Mouse (Mus musculus) hindbrain, embryonic 12.5 days (tissue): ENCODE results near the gene Rpp21. TPM values are rescaled to one million over a fixed set of nuclear protein-coding genes. Genes with fewer than 3 reads are reported as not detected.
A peak's percentile ranks its signal among the peaks of the same experiment; 100 is the strongest.

Source experiments
- ATAC-seq: fragments of 200-750 bp; cut with Nextera tagmentation; 2 replicates; pipeline ENCODE4 v1.8.0; 2017; ENCODE audit warnings: moderate TSS enrichment; ENCODE audit not compliant: low FRiP score
- H3K27ac ChIP-seq: fragments of 300-500 bp; sonication (generic); 2 replicates; pipeline ENCODE4 v1.5.1; 2016; ENCODE audit warnings: mild to moderate bottlenecking
- H3K27me3 ChIP-seq: fragments of 300-500 bp; sonication (generic); 2 replicates; pipeline ENCODE4 v1.6.1; 2016; ENCODE audit warnings: mild to moderate bottlenecking
- H3K36me3 ChIP-seq: fragments of 300-500 bp; sonication (generic); 2 replicates; pipeline ENCODE4 v1.6.1; 2016; ENCODE audit warnings: mild to moderate bottlenecking
- H3K4me1 ChIP-seq: fragments of 300-500 bp; sonication (generic); 2 replicates; pipeline ENCODE4 v1.6.1; 2016
- H3K4me2 ChIP-seq: fragments of 300-500 bp; sonication (generic); replicated peaks from 2 replicates; pipeline ENCODE4 v1.6.1; 2016; ENCODE audit warnings: mild to moderate bottlenecking
- H3K4me3 ChIP-seq: fragments of 300-500 bp; sonication (generic); 2 replicates; pipeline ENCODE4 v1.5.1; 2016; ENCODE audit warnings: mild to moderate bottlenecking
- H3K9ac ChIP-seq: fragments of 300-500 bp; sonication (generic); 2 replicates; pipeline ENCODE4 v1.6.1; 2016; ENCODE audit warnings: mild to moderate bottlenecking, moderate library complexity
- H3K9me3 ChIP-seq: fragments of 300-500 bp; sonication (generic); replicated peaks from 2 replicates; pipeline ENCODE4 v1.6.1; 2016; ENCODE audit warnings: mild to moderate bottlenecking
- WGBS: fragments of 180-500 bp; shearing (Covaris S2); methylation state at CpG from one replicate; pipeline ENCODE4 v1.1.7; 2016; 5-methylcytosine and 5-hydroxymethylcytosine counted together
- polyA plus RNA-seq: library from polyadenylated mRNA; unstranded; fragments of >200 nt; fragmentation: Nextera tagmentation; extraction: Ambion mirVana; gene quantifications from 2 replicates; pipeline ENCODE4 v1.2.1, GENCODE M21; 2016

The Rpp21 gene
- 75.5 and 89.2 TPM in 2 replicates for polyA plus RNA-seq

DNA sequence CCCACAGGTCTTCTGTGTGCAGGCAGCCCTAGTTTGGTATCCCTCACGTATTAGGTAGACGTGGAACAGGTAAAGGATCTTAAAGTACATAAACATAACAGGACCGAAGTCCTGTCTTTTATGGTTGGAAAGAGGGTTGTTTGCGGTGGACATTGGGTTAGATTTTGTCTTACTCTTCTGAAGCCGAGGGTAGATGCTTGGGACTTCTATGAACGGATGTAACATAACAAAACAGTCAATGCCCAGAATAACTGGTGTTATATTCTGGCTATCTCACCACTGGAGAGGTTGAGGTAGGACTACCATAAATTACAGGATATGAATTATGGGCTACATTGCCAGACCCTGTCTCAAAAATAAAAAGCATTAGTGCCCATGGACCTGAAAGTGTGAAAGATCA lies at the start of gene Rpp21:
TSS of gene Rpp21 (minus strand) at position 101 of the 400 bp plus-strand sequence.
- Histone ChIP-seq H3K4me3 (peak within 1 kb of the TSS; percentile 76), H3K36me3 (peaks cover 51% of the 10 kb centered on the region), H3K9me3 (no peaks in the 10 kb centered on the region), H3K4me1 (peaks cover 6% of the 10 kb centered on the region), H3K27ac (peak within 1 kb of the TSS; percentile 87), H3K27me3 (no peaks in the 10 kb centered on the region), H3K4me2 (peak within 1 kb of the TSS; percentile 52), H3K9ac (peak within 1 kb of the TSS; percentile 86)
- peak; percentile 13 for ATAC-seq
- 52% methylated on average over 6 of the region's 6 CpGs for WGBS

DNA sequence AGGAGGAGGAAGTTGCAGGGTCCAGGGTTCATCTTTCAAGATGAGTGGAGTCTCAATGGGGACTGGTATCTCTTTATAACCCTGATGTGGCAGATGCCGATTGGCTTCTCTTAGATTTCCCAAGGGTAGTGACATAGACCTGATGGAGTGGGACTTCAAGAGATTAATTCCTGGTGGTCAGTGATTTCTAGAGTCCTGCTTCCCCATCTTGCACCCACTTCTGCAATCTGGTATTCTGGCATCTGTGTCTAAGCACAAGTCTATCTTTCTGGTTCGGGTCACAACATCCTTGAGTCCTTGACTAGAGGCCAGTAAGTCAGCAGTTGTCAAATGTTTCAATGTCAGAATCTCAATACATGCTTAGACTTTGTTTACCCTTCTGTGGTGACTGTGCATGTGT lies 28.5 kb upstream of the Rpp21 start, which contains the start of gene H2-M10.2:
TSS of gene H2-M10.2 (minus strand) at position 101 of the 400 bp plus-strand sequence.
- Histone ChIP-seq H3K27me3 (no peaks in the 10 kb centered on the region), H3K4me3 (no peak within 1 kb of the TSS), H3K9me3 (peaks cover 8% of the 10 kb centered on the region), H3K36me3 (peaks cover 10% of the 10 kb centered on the region), H3K27ac (no peak within 1 kb of the TSS), H3K4me2 (no peak within 1 kb of the TSS), H3K9ac (no peak within 1 kb of the TSS), H3K4me1 (no peaks in the 10 kb centered on the region)
- 89% methylated on average over 2 of the region's 2 CpGs for WGBS
- no peak for ATAC-seq

DNA sequence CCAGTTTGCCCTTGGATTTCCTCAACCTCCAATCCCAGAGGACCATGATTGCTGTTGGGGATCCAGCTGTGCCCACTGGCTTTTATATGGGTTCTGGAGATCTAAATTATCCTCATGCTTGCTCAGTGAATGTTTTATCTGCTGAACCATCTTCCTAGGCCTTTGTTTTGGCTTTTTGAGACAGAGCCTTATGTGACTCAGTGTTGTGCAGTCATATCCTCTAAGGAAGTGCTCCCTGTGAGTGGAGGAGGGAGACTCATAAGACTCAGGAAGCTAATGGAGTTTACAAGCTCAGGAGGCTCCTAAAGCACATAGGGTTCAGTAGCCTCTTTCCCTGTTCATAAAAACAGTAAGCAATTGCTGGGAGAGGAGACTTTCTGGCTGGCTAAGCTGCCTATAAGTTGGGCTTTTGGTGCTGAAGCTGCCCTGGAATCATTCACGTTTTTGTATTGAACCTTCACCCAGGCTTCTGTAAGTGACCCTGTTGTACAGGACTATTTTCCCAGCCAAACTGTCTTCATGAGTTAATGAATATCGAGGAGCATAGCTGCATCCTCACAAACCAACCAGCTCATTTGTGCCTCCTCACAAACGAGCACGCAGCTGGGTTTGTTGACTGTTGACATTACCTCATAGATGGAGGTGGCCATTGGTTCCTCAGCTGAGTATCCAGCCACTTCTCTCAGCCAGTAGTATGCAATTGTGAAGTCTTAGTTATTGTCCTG lies 23.8 kb upstream of the Rpp21 start:
- no peaks in the 10 kb centered on the region for H3K4me1 ChIP-seq
- no peak overlapping the region for H3K9ac ChIP-seq
- no peak overlapping the region for H3K4me3 ChIP-seq
- ATAC-seq: no peak
- H3K9me3 ChIP-seq: peaks cover 10% of the 10 kb centered on the region
- H3K27me3 ChIP-seq: no peaks in the 10 kb centered on the region
- WGBS: 94% methylated on average over 4 of the region's 4 CpGs
- peaks cover 35% of the 10 kb centered on the region for H3K36me3 ChIP-seq
- H3K27ac ChIP-seq: no peak overlapping the region
- no peak overlapping the region for H3K4me2 ChIP-seq

DNA sequence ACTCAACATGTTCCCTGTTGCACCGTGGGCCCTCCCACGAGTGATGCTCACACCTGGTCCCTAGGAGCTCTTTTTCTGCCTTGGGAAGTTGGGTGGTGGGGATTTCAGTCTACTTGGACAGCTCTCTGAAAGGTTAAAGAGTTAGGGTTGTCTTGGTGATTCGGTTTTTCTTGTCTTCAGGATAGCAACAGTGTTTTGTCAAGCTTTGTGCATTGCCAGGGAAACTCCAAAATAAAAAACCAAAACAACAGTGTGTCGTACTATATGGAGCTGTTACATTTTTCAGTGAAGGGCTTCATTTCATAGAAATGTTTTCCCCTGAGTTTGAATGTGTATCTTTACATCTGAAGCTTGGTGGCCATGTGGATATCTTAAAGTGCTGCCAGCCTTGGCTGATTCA lies 16.9 kb upstream of the Rpp21 start:
- Histone ChIP-seq H3K4me3 (no peak overlapping the region), H3K36me3 (peaks cover 30% of the 10 kb centered on the region), H3K4me1 (peaks cover 29% of the 10 kb centered on the region), H3K27ac (no peak overlapping the region), H3K27me3 (no peaks in the 10 kb centered on the region), H3K9ac (no peak overlapping the region), H3K4me2 (no peak overlapping the region), H3K9me3 (no peaks in the 10 kb centered on the region)
- no peak for ATAC-seq
- WGBS: 94% methylated on average over 4 of the region's 4 CpGs

DNA sequence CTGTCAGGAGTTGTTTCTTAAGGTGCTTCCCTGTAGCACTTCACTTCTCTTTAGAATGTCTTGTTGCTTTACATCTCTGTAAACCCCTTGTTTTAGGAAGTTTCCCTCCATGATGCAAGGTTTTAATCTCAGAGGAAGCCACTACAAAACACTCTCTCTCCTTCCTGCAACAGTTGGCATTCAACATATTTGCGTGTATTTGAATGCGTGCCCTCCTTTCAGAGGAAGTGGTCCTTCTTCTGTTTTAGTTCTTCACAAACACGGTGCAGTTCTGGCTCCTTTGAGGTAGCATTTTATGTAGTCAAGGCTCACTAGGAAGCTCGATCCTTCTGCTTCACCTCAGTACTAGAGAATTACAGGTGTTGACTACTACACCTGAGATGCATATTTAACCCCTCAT lies 15.9 kb upstream of the Rpp21 start:
- Histone ChIP-seq H3K4me2 (0 out of 2 replicates have a peak overlapping the region, but pooled peaks have one; percentile 8), H3K9ac (no peak overlapping the region), H3K4me1 (peaks cover 30% of the 10 kb centered on the region), H3K9me3 (no peaks in the 10 kb centered on the region), H3K36me3 (peaks cover 23% of the 10 kb centered on the region), H3K4me3 (no peak overlapping the region), H3K27ac (no peak overlapping the region), H3K27me3 (no peaks in the 10 kb centered on the region)
- ATAC-seq: no peak
- 95% methylated on average over 4 of the region's 4 CpGs for WGBS

DNA sequence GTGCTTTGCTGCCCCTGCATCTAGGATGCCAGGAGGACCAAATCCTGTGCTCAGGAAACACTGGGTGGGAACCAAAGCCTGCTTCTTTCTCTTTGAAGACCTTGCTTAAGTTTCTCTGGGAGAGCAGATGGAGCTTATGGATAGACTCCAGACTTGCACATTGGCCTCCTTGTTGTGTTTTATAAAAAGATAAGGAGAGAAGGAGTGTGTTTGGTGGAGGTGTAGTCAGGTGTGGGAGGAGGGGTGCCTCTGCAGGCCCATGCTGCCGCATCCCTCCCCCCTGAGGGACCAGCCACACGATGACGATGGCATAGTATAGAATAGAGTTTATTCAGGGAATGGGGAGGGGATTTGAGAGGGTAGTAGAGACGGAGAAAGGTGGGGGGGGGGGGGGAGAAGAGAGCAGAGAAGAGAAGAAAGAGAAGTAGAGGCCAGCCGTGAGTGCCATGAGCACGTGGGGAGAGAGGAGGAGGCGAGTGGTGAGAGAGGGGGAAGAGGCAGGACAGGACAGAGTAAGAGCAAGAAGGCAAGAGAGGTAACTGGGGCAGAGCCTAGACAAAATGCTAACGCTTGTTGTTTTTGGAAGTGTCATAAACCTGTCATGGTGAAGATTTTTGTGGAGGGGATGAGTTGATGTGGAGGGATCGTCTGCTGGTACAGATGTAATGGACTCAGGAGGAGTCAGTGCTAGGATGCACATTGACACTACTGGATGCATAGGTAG lies 14.9 kb upstream of the Rpp21 start:
- Histone ChIP-seq H3K9ac (peak overlapping the region; percentile 95), H3K27me3 (no peaks in the 10 kb centered on the region), H3K27ac (no peak overlapping the region), H3K4me1 (peaks cover 30% of the 10 kb centered on the region), H3K9me3 (no peaks in the 10 kb centered on the region), H3K36me3 (peaks cover 28% of the 10 kb centered on the region), H3K4me3 (peak overlapping the region; percentile 95), H3K4me2 (peak overlapping the region; percentile 93)
- WGBS: 89% methylated on average over 9 of the region's 9 CpGs
- ATAC-seq: no peak

DNA sequence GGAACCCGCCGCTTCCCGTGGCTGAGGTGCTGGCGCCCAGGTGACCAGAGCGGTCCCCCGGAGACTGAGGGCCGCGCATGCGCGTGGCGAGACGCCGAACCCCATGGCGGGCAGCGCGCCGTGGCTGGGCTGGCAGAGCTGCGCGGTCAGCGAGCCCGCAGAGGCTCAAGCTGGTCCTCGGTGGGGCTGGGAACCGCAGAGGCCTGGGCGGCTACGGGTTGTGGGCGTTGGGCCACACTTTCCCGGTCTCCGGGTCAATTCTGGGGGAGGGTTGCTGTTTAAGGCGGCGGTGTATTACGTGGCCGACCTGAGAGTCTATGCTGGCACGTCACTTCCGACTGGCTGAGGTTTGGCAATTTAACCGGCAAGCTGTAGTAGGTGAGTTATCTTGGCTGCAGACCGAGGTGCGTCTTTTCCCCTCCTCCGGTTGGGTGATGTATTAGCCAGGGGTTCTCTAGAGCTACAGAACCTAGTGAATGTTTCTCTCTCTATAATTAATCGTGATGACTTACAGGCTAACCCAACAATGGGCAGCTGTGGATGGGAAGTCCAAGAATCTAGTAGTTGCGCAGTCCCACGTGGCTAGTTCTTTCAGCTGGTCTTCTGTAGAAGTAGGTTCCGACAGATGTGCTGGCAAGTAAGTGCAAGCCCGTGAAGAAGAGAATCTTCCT lies 13.9 kb upstream of the Rpp21 start, which contains the start of gene Trim39:
TSS of gene Trim39 (minus strand) at position 662 of the 671 bp plus-strand sequence.
- Histone ChIP-seq H3K27ac (peak within 1 kb of the TSS; percentile 92), H3K4me2 (peak within 1 kb of the TSS; percentile 93), H3K36me3 (peaks cover 36% of the 10 kb centered on the region), H3K27me3 (no peaks in the 10 kb centered on the region), H3K9me3 (no peaks in the 10 kb centered on the region), H3K4me3 (peak within 1 kb of the TSS; percentile 95), H3K9ac (peak within 1 kb of the TSS; percentile 95), H3K4me1 (peaks cover 30% of the 10 kb centered on the region)
- peak; percentile 88 for ATAC-seq
- WGBS: 2% methylated on average over 43 of the region's 43 CpGs

DNA sequence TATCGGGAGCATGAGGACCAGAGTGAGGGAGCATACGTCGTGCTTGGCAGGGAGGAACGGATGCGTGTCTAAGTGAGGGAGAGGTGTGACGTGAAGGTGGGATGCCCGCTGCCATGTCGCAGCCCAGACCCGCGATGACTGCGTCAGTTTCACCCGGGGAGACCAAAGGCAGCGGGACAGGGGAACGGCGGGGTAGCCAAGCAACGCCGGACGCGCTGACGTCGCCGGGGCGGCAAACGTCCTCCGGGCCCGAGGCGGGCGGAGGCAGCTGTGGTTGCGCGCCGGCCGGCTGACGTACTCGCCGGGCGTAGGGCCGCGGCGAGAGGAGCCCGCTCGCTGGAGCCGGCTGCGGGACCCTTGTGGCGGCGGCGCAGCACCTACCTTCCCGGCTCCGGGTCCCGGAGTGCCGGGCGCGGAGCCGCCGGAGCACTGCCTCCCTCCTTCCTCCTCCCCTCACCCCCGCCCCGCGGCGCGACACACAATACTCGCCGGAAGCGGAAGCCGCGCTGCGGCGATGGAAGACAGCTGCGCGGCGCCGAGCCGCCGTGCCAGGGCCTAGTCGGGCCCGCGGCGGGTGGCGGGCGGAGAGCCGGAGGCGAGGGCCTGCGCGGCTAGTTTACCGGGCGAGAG lies 13.2 kb upstream of the Rpp21 start:
- WGBS: under 1% methylated on average over 83 of the region's 84 CpGs
- peak; percentile 94 for ATAC-seq
- H3K36me3 ChIP-seq: peaks cover 36% of the 10 kb centered on the region

DNA sequence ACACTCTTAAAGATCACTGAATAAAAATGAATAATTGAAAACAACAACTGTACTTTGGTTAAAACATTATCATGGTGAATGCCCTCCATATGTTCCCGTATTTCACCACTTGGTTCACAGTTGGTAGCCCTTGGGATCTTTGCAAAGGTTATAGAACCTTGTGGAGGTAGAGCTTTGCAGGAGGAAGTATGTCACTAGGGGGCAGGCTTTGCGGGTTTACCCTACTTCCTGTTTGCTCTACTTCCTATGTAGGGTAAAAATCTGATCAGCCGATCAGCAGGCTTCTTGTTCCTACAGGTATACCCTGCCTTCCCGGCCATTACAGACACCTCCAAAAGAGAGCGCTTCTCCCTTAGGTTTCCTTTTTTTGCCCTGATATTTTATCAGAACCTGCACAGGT lies 8.0 kb upstream of the Rpp21 start:
- Histone ChIP-seq H3K4me1 (peaks cover 10% of the 10 kb centered on the region), H3K27me3 (no peaks in the 10 kb centered on the region), H3K9ac (no peak overlapping the region), H3K9me3 (no peaks in the 10 kb centered on the region), H3K27ac (no peak overlapping the region), H3K36me3 (peaks cover 73% of the 10 kb centered on the region), H3K4me2 (no peak overlapping the region), H3K4me3 (no peak overlapping the region)
- ATAC-seq: no peak
- WGBS: 81% methylated on average over 5 of the region's 5 CpGs

More for the DNA sequence above, 13.2 kb upstream of the Rpp21 start:
- Histone ChIP-seq H3K4me1 (peaks cover 30% of the 10 kb centered on the region), H3K27me3 (no peaks in the 10 kb centered on the region), H3K27ac (peak overlapping the region; percentile 92), H3K9ac (peak overlapping the region; percentile 95), H3K4me3 (peak overlapping the region; percentile 95), H3K9me3 (no peaks in the 10 kb centered on the region), H3K4me2 (peak overlapping the region; percentile 93)

DNA sequence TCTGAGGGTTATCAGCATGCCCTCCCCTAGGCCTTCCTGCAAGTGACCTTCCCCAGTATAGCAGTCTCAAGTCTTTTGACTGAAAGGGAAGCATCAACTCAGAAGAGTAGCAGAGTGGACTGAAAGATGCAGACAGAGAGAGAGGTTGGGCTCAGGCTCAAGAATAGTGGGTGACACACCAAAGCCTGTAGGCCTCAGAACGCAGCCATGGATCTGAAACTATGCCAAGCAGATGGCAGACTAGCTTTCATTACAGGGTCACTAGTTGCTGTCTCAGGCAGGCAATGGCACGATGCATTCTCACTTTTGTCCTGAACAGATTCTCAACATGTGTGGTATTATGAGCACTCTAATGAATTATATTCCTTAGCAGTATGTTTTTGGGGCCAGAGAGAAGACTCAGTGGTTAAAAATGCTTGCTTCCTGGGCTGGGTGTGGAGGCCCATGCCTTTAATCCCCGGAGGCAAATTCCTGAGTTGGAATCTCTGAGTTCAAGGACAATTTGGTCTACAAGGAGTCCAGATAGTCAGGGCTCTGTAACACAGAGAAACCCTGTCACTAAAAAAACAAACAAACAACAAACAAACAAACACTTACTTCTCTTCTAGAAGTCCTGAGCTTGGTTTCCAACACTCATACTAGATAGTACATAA lies 6.5 kb upstream of the Rpp21 start:
- no peak overlapping the region for H3K27ac ChIP-seq
- no peaks in the 10 kb centered on the region for H3K4me1 ChIP-seq
- H3K9ac ChIP-seq: no peak overlapping the region
- no peaks in the 10 kb centered on the region for H3K27me3 ChIP-seq
- H3K9me3 ChIP-seq: no peaks in the 10 kb centered on the region
- peaks cover 87% of the 10 kb centered on the region for H3K36me3 ChIP-seq
- no peak overlapping the region for H3K4me2 ChIP-seq
- WGBS: 96% methylated on average over 3 of the region's 3 CpGs
- H3K4me3 ChIP-seq: no peak overlapping the region
- ATAC-seq: no peak

DNA sequence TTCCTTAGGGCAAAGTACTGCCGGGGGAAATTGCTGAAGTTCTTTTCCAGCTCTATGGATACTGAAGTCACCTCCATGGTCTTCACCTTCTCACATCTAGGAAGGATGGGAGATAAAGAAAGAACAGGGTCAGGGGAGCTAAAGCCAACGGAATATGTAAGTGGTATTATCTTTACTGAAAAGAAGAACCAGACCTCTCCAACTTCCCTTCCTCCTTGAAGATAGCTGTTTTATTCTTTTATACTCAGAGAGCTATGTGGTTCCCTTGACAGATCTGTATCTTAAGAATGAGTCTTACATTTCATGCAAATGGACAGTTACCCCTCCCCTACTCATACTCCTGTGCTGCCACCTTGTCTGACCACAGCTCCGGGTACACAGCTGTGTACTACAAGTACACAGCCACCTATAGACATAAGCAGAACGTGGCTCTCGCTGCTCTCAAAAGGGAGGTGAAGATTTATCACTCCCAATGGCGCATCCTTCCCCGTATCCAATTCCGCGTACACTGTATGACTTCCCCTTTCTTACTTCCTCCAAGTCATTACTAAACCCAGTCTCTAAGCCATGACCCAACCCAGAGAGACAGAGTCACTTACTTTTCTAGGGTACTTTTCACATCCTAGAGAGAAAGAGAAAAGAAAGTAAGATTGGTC lies 3.8 kb upstream of the Rpp21 start:
- Histone ChIP-seq H3K4me3 (no peak overlapping the region), H3K27ac (no peak overlapping the region), H3K27me3 (no peaks in the 10 kb centered on the region), H3K9me3 (no peaks in the 10 kb centered on the region), H3K4me2 (no peak overlapping the region), H3K9ac (no peak overlapping the region), H3K36me3 (peaks cover 77% of the 10 kb centered on the region), H3K4me1 (peaks cover 3% of the 10 kb centered on the region)
- WGBS: 94% methylated on average over 9 of the region's 9 CpGs
- ATAC-seq: no peak
